Mouse (Mus musculus) thymus, postnatal 36 days (tissue): ENCODE results near the gene Nek6.

Experiments used
- DNase-seq, 2 experiments: peaks; one replicate each; pipeline ENCODE4 v3.0.0; 2022; ENCODE audit warnings: mixed read lengths in 2 of 2

Gene Nek6

GRCm38 (mm10) chr2:38511487-38512307 lies at the start of gene Nek6:
TSS of gene Nek6 (plus strand) at chr2:38511643.
- peak; percentile 43 to 56 for DNase-seq

- no peak for DNase-seq
These were observed 49.1 kb upstream of the Nek6 start for GRCm38 (mm10) chr2:38462323-38462722.

GRCm38 (mm10) chr2:38468845-38469244 lies 42.6 kb upstream of the Nek6 start:
- no peak for DNase-seq

GRCm38 (mm10) chr2:38471745-38472144 lies 39.7 kb upstream of the Nek6 start:
- DNase-seq, result peak in 1 of 2 experiments; percentile 16

GRCm38 (mm10) chr2:38472829-38473228 lies 38.6 kb upstream of the Nek6 start:
- DNase-seq, result no peak

- DNase-seq, result no peak
These were observed 34.5 kb upstream of the Nek6 start for GRCm38 (mm10) chr2:38476871-38477496.

- no peak for DNase-seq
These were observed 34.0 kb upstream of the Nek6 start for GRCm38 (mm10) chr2:38477497-38477873.

GRCm38 (mm10) chr2:38478683-38479082 lies 32.8 kb upstream of the Nek6 start:
- DNase-seq, result peak in 1 of 2 experiments; percentile 16

GRCm38 (mm10) chr2:38479541-38479940 lies 31.9 kb upstream of the Nek6 start:
- DNase-seq, result no peak

GRCm38 (mm10) chr2:38481166-38481778 lies 30.2 kb upstream of the Nek6 start:
- DNase-seq, result peak; percentile 6 to 13

GRCm38 (mm10) chr2:38482122-38482521 lies 29.3 kb upstream of the Nek6 start:
- DNase-seq, result no peak

GRCm38 (mm10) chr2:38483058-38483704 lies 28.3 kb upstream of the Nek6 start:
- no peak for DNase-seq

- no peak for DNase-seq
These were observed 26.9 kb upstream of the Nek6 start for GRCm38 (mm10) chr2:38484556-38484955.

GRCm38 (mm10) chr2:38485409-38485808 lies 26.0 kb upstream of the Nek6 start:
- no peak for DNase-seq

GRCm38 (mm10) chr2:38485957-38486931 lies 25.2 kb upstream of the Nek6 start:
- DNase-seq, result no peak

- DNase-seq, result no peak
These were observed 13.8 kb upstream of the Nek6 start for GRCm38 (mm10) chr2:38497594-38497993.

- DNase-seq, result no peak
These were observed 9.8 kb upstream of the Nek6 start for GRCm38 (mm10) chr2:38501606-38502005.

GRCm38 (mm10) chr2:38502123-38502522 lies 9.3 kb upstream of the Nek6 start:
- DNase-seq, result no peak

- no peak for DNase-seq
These were observed 8.7 kb upstream of the Nek6 start for GRCm38 (mm10) chr2:38502747-38503146.

GRCm38 (mm10) chr2:38504311-38504710 lies 7.1 kb upstream of the Nek6 start:
- no peak for DNase-seq

- DNase-seq, result no peak
These were observed 4.3 kb upstream of the Nek6 start for GRCm38 (mm10) chr2:38507181-38507580.
